10 mouse cellular contexts compared by ENCODE assay signal in genomic region chr7:71533109-71533508, GRCm38 (mm10).
DNase-seq lines count a peak whose midpoint lies in the region; ATAC-seq and TF ChIP-seq lines count a peak whose summit lies in the region.
"Had no signal": no experiment of that assay in that cellular context is flagged by ENCODE, and none has a peak within 500 bp of the region (broad histone marks: within the 10 kb centered on the region; RNA-seq: fewer than 3 reads in every experiment).

No protein-coding gene starts in this region.

- WGBS in intestine, embryonic 14.5 days: 22% methylated on average over 5 of the region's 5 CpGs
- 21% methylated on average over 5 of the region's 5 CpGs for WGBS in intestine, postnatal 0 days
- 19% methylated on average over 5 of the region's 5 CpGs for WGBS in forebrain, embryonic 16.5 days
- 2% methylated on average over 5 of the region's 5 CpGs for WGBS in limb, embryonic 12.5 days

- no peak overlapping the region for H3K4me2 ChIP-seq in intestine, embryonic 14.5 days (ENCODE audit: low read length)
- no peak overlapping the region for H3K4me2 ChIP-seq in intestine, postnatal 0 days (replicated peaks; ENCODE audit: low read depth)
- H3K4me2 ChIP-seq in forebrain, embryonic 16.5 days (ENCODE audit: low read length): no peak overlapping the region
- H3K4me2 ChIP-seq in limb, embryonic 12.5 days: peak overlapping the region; percentile 8; the same call in 1 of the 2 replicates
- H3K4me2 ChIP-seq: midbrain, embryonic 13.5 days had no signal

- no peak for DNase-seq in intestine, embryonic 14.5 days (ENCODE audit: low spot score)
- DNase-seq in embryo, embryonic 10.5 days (ENCODE audit: low spot score): peak; percentile 33
- no peak for DNase-seq in layer of hippocampus, postnatal 14 days (ENCODE audit: low spot score in 2 of 2)
- no peak for DNase-seq in adrenal gland, postnatal 36 days
- DNase-seq in cerebellum, adult 9-10 months: no peak
- DNase-seq: thymus, postnatal 25 days had no signal

- no peak for TF ChIP-seq CTCF in intestine, postnatal 0 days (IDR thresholded peaks at IDR 0.05; ENCODE audit: low read depth)

- peaks cover 8% of the 10 kb centered on the region for H3K4me1 ChIP-seq in intestine, embryonic 14.5 days (replicated peaks; ENCODE audit: control insufficient read depth, insufficient read depth, low read length)
- no peaks in the 10 kb centered on the region for H3K4me1 ChIP-seq in intestine, postnatal 0 days (replicated peaks; ENCODE audit: control insufficient read depth, insufficient read depth, low read length)
- H3K4me1 ChIP-seq in forebrain, embryonic 16.5 days (replicated peaks; ENCODE audit: control insufficient read depth, insufficient read depth, low read length): peaks cover 5% of the 10 kb centered on the region; the same call in 1 of the 2 replicates
- peaks cover 25% of the 10 kb centered on the region for H3K4me1 ChIP-seq in limb, embryonic 12.5 days (replicated peaks)
- H3K4me1 ChIP-seq: midbrain, embryonic 13.5 days had no signal

- ATAC-seq in intestine, embryonic 14.5 days (replicated peaks; ENCODE audit: low FRiP score, low TSS enrichment, low read depth): 0 out of 2 replicates have a peak, but pooled peaks have one; percentile 47
- no peak for ATAC-seq in intestine, postnatal 0 days
- peak; percentile 69 for ATAC-seq in forebrain, embryonic 16.5 days
- ATAC-seq in limb, embryonic 12.5 days (ENCODE audit: insufficient number of reproducible peaks, insufficient read depth, low FRiP score, low TSS enrichment, low read depth): peak; percentile 87
- ATAC-seq: midbrain, embryonic 13.5 days had no signal

- no peak overlapping the region for H3K27ac ChIP-seq in intestine, embryonic 14.5 days (ENCODE audit: low read depth)
- H3K27ac ChIP-seq in intestine, postnatal 0 days (ENCODE audit: low read depth, low read length): no peak overlapping the region
- H3K27ac ChIP-seq in forebrain, embryonic 16.5 days (ENCODE audit: low read length): no peak overlapping the region
- H3K27ac ChIP-seq in limb, embryonic 12.5 days: peak overlapping the region; percentile 78
- H3K27ac ChIP-seq: midbrain, embryonic 13.5 days had no signal

- H3K4me3 ChIP-seq in intestine, embryonic 14.5 days (ENCODE audit: low read depth, low read length): no peak overlapping the region
- no peak overlapping the region for H3K4me3 ChIP-seq in intestine, postnatal 0 days (ENCODE audit: low read depth, low read length)
- H3K4me3 ChIP-seq in forebrain, embryonic 16.5 days (replicated peaks; ENCODE audit: low read length): no peak overlapping the region
- no peak overlapping the region for H3K4me3 ChIP-seq in limb, embryonic 12.5 days (replicated peaks)
- H3K4me3 ChIP-seq: midbrain, embryonic 13.5 days had no signal

- H3K9ac ChIP-seq in intestine, embryonic 14.5 days (ENCODE audit: low read length): no peak overlapping the region
- no peak overlapping the region for H3K9ac ChIP-seq in intestine, postnatal 0 days (ENCODE audit: low read depth, low read length)
- no peak overlapping the region for H3K9ac ChIP-seq in forebrain, embryonic 16.5 days (replicated peaks; ENCODE audit: low read depth, low read length)
- H3K9ac ChIP-seq in limb, embryonic 12.5 days (replicated peaks): no peak overlapping the region
- H3K9ac ChIP-seq: midbrain, embryonic 13.5 days had no signal

- H3K27me3 ChIP-seq in intestine, embryonic 14.5 days (replicated peaks; ENCODE audit: control insufficient read depth, insufficient read depth, low read length): no peaks in the 10 kb centered on the region
- H3K27me3 ChIP-seq in intestine, postnatal 0 days (replicated peaks; ENCODE audit: control insufficient read depth, insufficient read depth, low read length): no peaks in the 10 kb centered on the region
- no peaks in the 10 kb centered on the region for H3K27me3 ChIP-seq in forebrain, embryonic 16.5 days (replicated peaks; ENCODE audit: control insufficient read depth, insufficient read depth, low read length)
- no peaks in the 10 kb centered on the region for H3K27me3 ChIP-seq in limb, embryonic 12.5 days
- H3K27me3 ChIP-seq: midbrain, embryonic 13.5 days had no signal

- H3K36me3 ChIP-seq in intestine, embryonic 14.5 days (ENCODE audit: control insufficient read depth, insufficient read depth, low read length): no peaks in the 10 kb centered on the region
- H3K36me3 ChIP-seq in intestine, postnatal 0 days (ENCODE audit: control insufficient read depth, insufficient read depth): no peaks in the 10 kb centered on the region
- H3K36me3 ChIP-seq in forebrain, embryonic 16.5 days (ENCODE audit: control insufficient read depth, insufficient read depth): no peaks in the 10 kb centered on the region
- no peaks in the 10 kb centered on the region for H3K36me3 ChIP-seq in limb, embryonic 12.5 days
- H3K36me3 ChIP-seq: midbrain, embryonic 13.5 days had no signal

- no peaks in the 10 kb centered on the region for H3K9me3 ChIP-seq in intestine, embryonic 14.5 days (ENCODE audit: control insufficient read depth, low read length)
- no peaks in the 10 kb centered on the region for H3K9me3 ChIP-seq in intestine, postnatal 0 days (ENCODE audit: control insufficient read depth)
- no peaks in the 10 kb centered on the region for H3K9me3 ChIP-seq in forebrain, embryonic 16.5 days (ENCODE audit: control insufficient read depth, low read length)
- no peaks in the 10 kb centered on the region for H3K9me3 ChIP-seq in limb, embryonic 12.5 days
- H3K9me3 ChIP-seq: midbrain, embryonic 13.5 days had no signal
